Mouse (Mus musculus): ENCODE data around the gene Tmem80. TPM values are rescaled to one million over a fixed set of nuclear protein-coding genes. Genes with fewer than 3 reads are reported as not detected.

Gene Tmem80
- polyA plus RNA-seq, 1 experiment from 2014 or later, result 46.1 TPM

GRCm38 (mm10) chr7:141335044-141335579 is 7.6 kb downstream of the Tmem80 start:
- Histone ChIP-seq H3K4me3 (no peak overlapping the region), H3K9me3 (replicated peaks) (no peaks in the 10 kb centered on the region), H3K36me3 (peaks cover 45% of the 10 kb centered on the region)

GRCm38 (mm10) chr7:141335682-141336081 is 8.1 kb downstream of the Tmem80 start:
- Histone ChIP-seq H3K4me1 (peaks cover 29% of the 10 kb centered on the region), H3K9me3 (replicated peaks) (no peaks in the 10 kb centered on the region), H3K36me3 (peaks cover 45% of the 10 kb centered on the region), H3K27me3 (ENCODE audit: low read depth, poor library complexity, severe bottlenecking) (peaks cover 32% of the 10 kb centered on the region), H3K4me3 (no peak overlapping the region), H3K27ac (no peak overlapping the region)
- WGBS, result 90% methylated on average over 4 of the region's 4 CpGs
- DNase-seq (ENCODE audit: low spot score), result no peak

More at GRCm38 (mm10) chr7:141335044-141335579, 7.6 kb downstream of the Tmem80 start:
- no peak for DNase-seq (ENCODE audit: low spot score)
- Histone ChIP-seq H3K27me3 (ENCODE audit: low read depth, poor library complexity, severe bottlenecking) (peaks cover 26% of the 10 kb centered on the region), H3K4me1 (peaks cover 26% of the 10 kb centered on the region), H3K27ac (no peak overlapping the region)
- WGBS, result 82% methylated on average over 2 of the region's 2 CpGs

- WGBS, result 83% methylated on average over 3 of the region's 3 CpGs
- no peak overlapping the region for H3K27ac ChIP-seq
- no peaks in the 10 kb centered on the region for H3K9me3 ChIP-seq (replicated peaks)
- H3K27me3 ChIP-seq (ENCODE audit: low read depth, poor library complexity, severe bottlenecking), result peaks cover 32% of the 10 kb centered on the region
- peaks cover 45% of the 10 kb centered on the region for H3K36me3 ChIP-seq
- DNase-seq (ENCODE audit: low spot score), result no peak
- H3K4me3 ChIP-seq, result no peak overlapping the region
- peaks cover 29% of the 10 kb centered on the region for H3K4me1 ChIP-seq
Measured at GRCm38 (mm10) chr7:141336296-141336695, 8.8 kb downstream of the Tmem80 start.

- 70% methylated on average over 3 of the region's 3 CpGs for WGBS
- no peak for DNase-seq (ENCODE audit: low spot score)
Measured at GRCm38 (mm10) chr7:141337716-141338416, 10.3 kb downstream of the Tmem80 start.

GRCm38 (mm10) chr7:141338576-141339131 is 11.1 kb downstream of the Tmem80 start, which contains the start of gene Eps8l2:
TSS of gene Eps8l2 (plus strand) at chr7:141338880.
- 3% methylated on average over 23 of the region's 23 CpGs for WGBS
- H3K36me3 ChIP-seq, result peaks cover 28% of the 10 kb centered on the region
- peak within 1 kb of the TSS; percentile 43 for H3K4me3 ChIP-seq
- H3K27ac ChIP-seq, result no peak within 1 kb of the TSS
- peaks cover 29% of the 10 kb centered on the region for H3K4me1 ChIP-seq
- H3K9me3 ChIP-seq (replicated peaks), result no peaks in the 10 kb centered on the region
- H3K27me3 ChIP-seq (ENCODE audit: low read depth, poor library complexity, severe bottlenecking), result peaks cover 32% of the 10 kb centered on the region
- DNase-seq (ENCODE audit: low spot score), result peak; percentile 54

More at GRCm38 (mm10) chr7:141337716-141338416, 10.3 kb downstream of the Tmem80 start:
- Histone ChIP-seq H3K27ac (no peak overlapping the region), H3K27me3 (ENCODE audit: low read depth, poor library complexity, severe bottlenecking) (peaks cover 32% of the 10 kb centered on the region), H3K9me3 (replicated peaks) (no peaks in the 10 kb centered on the region), H3K4me3 (no peak overlapping the region), H3K36me3 (peaks cover 35% of the 10 kb centered on the region), H3K4me1 (peaks cover 29% of the 10 kb centered on the region)

- no peak overlapping the region for H3K27ac ChIP-seq
- peaks cover 32% of the 10 kb centered on the region for H3K27me3 ChIP-seq (ENCODE audit: low read depth, poor library complexity, severe bottlenecking)
- H3K36me3 ChIP-seq, result peaks cover 21% of the 10 kb centered on the region
- 32% methylated on average over 20 of the region's 20 CpGs for WGBS
- no peaks in the 10 kb centered on the region for H3K9me3 ChIP-seq (replicated peaks)
- DNase-seq (ENCODE audit: low spot score), result peak; percentile 33
- peak overlapping the region; percentile 43 for H3K4me3 ChIP-seq
- peaks cover 29% of the 10 kb centered on the region for H3K4me1 ChIP-seq
Measured at GRCm38 (mm10) chr7:141339215-141339920, 11.8 kb downstream of the Tmem80 start.

- H3K36me3 ChIP-seq, result peaks cover 15% of the 10 kb centered on the region
- WGBS, result 86% methylated on average over 7 of the region's 7 CpGs
- H3K27ac ChIP-seq, result no peak overlapping the region
- DNase-seq (ENCODE audit: low spot score), result peak; percentile 29
- H3K4me3 ChIP-seq, result no peak overlapping the region
- H3K27me3 ChIP-seq (ENCODE audit: low read depth, poor library complexity, severe bottlenecking), result peaks cover 32% of the 10 kb centered on the region
- peaks cover 29% of the 10 kb centered on the region for H3K4me1 ChIP-seq
- no peaks in the 10 kb centered on the region for H3K9me3 ChIP-seq (replicated peaks)
Measured at GRCm38 (mm10) chr7:141340023-141340422, 12.5 kb downstream of the Tmem80 start.

- H3K27me3 ChIP-seq (ENCODE audit: low read depth, poor library complexity, severe bottlenecking), result peaks cover 32% of the 10 kb centered on the region
- peak; percentile 29 for DNase-seq (ENCODE audit: low spot score)
- WGBS, result 83% methylated on average over 6 of the region's 6 CpGs
- no peaks in the 10 kb centered on the region for H3K9me3 ChIP-seq (replicated peaks)
- H3K4me1 ChIP-seq, result peaks cover 29% of the 10 kb centered on the region
- no peak overlapping the region for H3K4me3 ChIP-seq
- no peak overlapping the region for H3K27ac ChIP-seq
- peaks cover 12% of the 10 kb centered on the region; the same call in 1 of the 2 replicates for H3K36me3 ChIP-seq
Measured at GRCm38 (mm10) chr7:141340476-141340875, 12.9 kb downstream of the Tmem80 start.

GRCm38 (mm10) chr7:141341689-141342226 is 14.2 kb downstream of the Tmem80 start:
- H3K27me3 ChIP-seq (ENCODE audit: low read depth, poor library complexity, severe bottlenecking), result peaks cover 32% of the 10 kb centered on the region
- no peaks in the 10 kb centered on the region for H3K9me3 ChIP-seq (replicated peaks)
- DNase-seq (ENCODE audit: low spot score), result no peak
- no peak overlapping the region for H3K27ac ChIP-seq
- H3K36me3 ChIP-seq, result no peaks in the 10 kb centered on the region
- WGBS, result 79% methylated on average over 10 of the region's 10 CpGs
- H3K4me1 ChIP-seq, result peaks cover 29% of the 10 kb centered on the region
- H3K4me3 ChIP-seq, result no peak overlapping the region

- no peak for DNase-seq (ENCODE audit: low spot score)
- Histone ChIP-seq H3K36me3 (no peaks in the 10 kb centered on the region), H3K9me3 (replicated peaks) (no peaks in the 10 kb centered on the region), H3K27ac (no peak overlapping the region), H3K27me3 (ENCODE audit: low read depth, poor library complexity, severe bottlenecking) (peaks cover 24% of the 10 kb centered on the region), H3K4me1 (peaks cover 20% of the 10 kb centered on the region), H3K4me3 (no peak overlapping the region)
- 77% methylated on average over 2 of the region's 2 CpGs for WGBS
Measured at GRCm38 (mm10) chr7:141343230-141343629, 15.7 kb downstream of the Tmem80 start.

- no peak overlapping the region for H3K27ac ChIP-seq
- no peaks in the 10 kb centered on the region for H3K9me3 ChIP-seq (replicated peaks)
- peaks cover 19% of the 10 kb centered on the region for H3K27me3 ChIP-seq (ENCODE audit: low read depth, poor library complexity, severe bottlenecking)
- H3K4me1 ChIP-seq, result peaks cover 16% of the 10 kb centered on the region
- no peak overlapping the region for H3K4me3 ChIP-seq
- 75% methylated on average over 7 of the region's 7 CpGs for WGBS
- no peak for DNase-seq (ENCODE audit: low spot score)
- H3K36me3 ChIP-seq, result no peaks in the 10 kb centered on the region
Measured at GRCm38 (mm10) chr7:141343696-141344095, 16.2 kb downstream of the Tmem80 start.

GRCm38 (mm10) chr7:141344787-141345186 is 17.2 kb downstream of the Tmem80 start:
- H3K4me3 ChIP-seq, result no peak overlapping the region
- peaks cover 9% of the 10 kb centered on the region; the same call in 1 of the 2 replicates for H3K27me3 ChIP-seq (ENCODE audit: low read depth, poor library complexity, severe bottlenecking)
- no peaks in the 10 kb centered on the region for H3K36me3 ChIP-seq
- no peak overlapping the region for H3K27ac ChIP-seq
- WGBS, result 88% methylated on average over 5 of the region's 5 CpGs
- no peaks in the 10 kb centered on the region for H3K9me3 ChIP-seq (replicated peaks)
- H3K4me1 ChIP-seq, result peaks cover 5% of the 10 kb centered on the region; the same call in 1 of the 2 replicates
- no peak for DNase-seq (ENCODE audit: low spot score)

Measured in limb, embryonic 10.5 days (tissue).